Mouse (Mus musculus): Measurements from ENCODE around the gene Samt2.
"Not testable (repeated sequence)": the region's sequence is repeated elsewhere in the genome, so short reads cannot be mapped to it uniquely, and the experiment has no call there.

Gene Samt2

GRCm38 (mm10) chrX:154579260-154579659 is at the start of gene Samt2:
Gene Samt2 (minus strand): TSS chrX:154579360.
- not testable (repeated sequence) for DNase-seq (ENCODE audit: extremely low spot score, low spot score)
